Mouse (Mus musculus) lung, postnatal 0 days (tissue): ENCODE results near the gene Apod.

ENCODE experiments used
- CTCF ChIP-seq: IDR thresholded peaks from 2 replicates; pipeline ENCODE4 v1.5.1; 2016; ENCODE audit warnings: antibody characterized with exemption, mild to moderate bottlenecking
- EP300 ChIP-seq: IDR thresholded peaks from 2 replicates; pipeline ENCODE4 v1.6.1; 2016; ENCODE audit warnings: antibody characterized with exemption, mild to moderate bottlenecking, control low read depth

GRCm38 (mm10) chr16:31332586-31332985 lies 18.0 kb upstream of the Apod start:
- TF ChIP-seq CTCF (no peak), EP300 (no peak)
